Mouse (Mus musculus): Measurements from ENCODE around the gene Gm42688. TPM values are rescaled to one million over a fixed set of nuclear protein-coding genes. Genes with fewer than 3 reads are reported as not detected.

The Gm42688 gene
- total and polyA plus RNA-seq, 3 experiments: 1.2 to 1.6 (median 1.3) TPM

- Histone ChIP-seq H3K4me3 (replicated peaks in 1 of 3; ENCODE audit: low read depth in 2 of 3, low read length in 2 of 3, poor library complexity in 1 of 3) (no peak within 1 kb of the TSS), H3K27ac (ENCODE audit: insufficient read depth, low read depth) (no peak within 1 kb of the TSS), H3K4me1 (ENCODE audit: control insufficient read depth in 1 of 2, insufficient read depth in 2 of 2) (no peaks in the 10 kb centered on the region), H3K79me2 (replicated peaks; ENCODE audit: control insufficient read depth, extremely low read depth, insufficient read depth, poor library complexity, severe bottlenecking) (no peaks in the 10 kb centered on the region), H3K9ac (ENCODE audit: insufficient read depth, low read depth) (no peak within 1 kb of the TSS), H3K36me3 (replicated peaks in 1 of 2; ENCODE audit: control insufficient read depth in 1 of 2, insufficient read depth in 1 of 2, low read length in 1 of 2) (peaks cover 0 to 20% of the 10 kb centered on the region in 2 experiments), H3K4me2 (ENCODE audit: insufficient read depth, low read depth, poor library complexity, severe bottlenecking) (no peak within 1 kb of the TSS), H3K9me3 (replicated peaks; ENCODE audit: low read length) (peaks cover 33% of the 10 kb centered on the region), H3K27me3 (replicated peaks) (no peaks in the 10 kb centered on the region)
- dilution Hi-C loops (cut with MboI; ENCODE audit: extremely low pct_ligation_motif_present, extremely low pct_unique_long_range_greater_than_20kb, low sequenced_read_pairs) (no loop called here), in situ Hi-C loops (cut with MboI; ENCODE audit: low pct_ligation_motif_present, low pct_unique_long_range_greater_than_20kb, low sequenced_read_pairs) (no loop called here)
- no peak for TF ChIP-seq BHLHE40 (IDR thresholded peaks at IDR 0.05; ENCODE audit: low read depth, low read length)
- TF ChIP-seq JUN (IDR thresholded peaks at IDR 0.05; ENCODE audit: insufficient read depth, low read depth, low read length): no peak
- no peak for TF ChIP-seq SIN3A (IDR thresholded peaks at IDR 0.05; ENCODE audit: low read length)
- no peak for TF ChIP-seq MYC (IDR thresholded peaks at IDR 0.05; ENCODE audit: low read depth, low read length)
- TF ChIP-seq ZC3H11A (IDR thresholded peaks at IDR 0.05; ENCODE audit: low read depth, low read length): no peak
- TF ChIP-seq SMC3 (IDR thresholded peaks at IDR 0.05; ENCODE audit: low read depth, low read length): no peak
- no peak for TF ChIP-seq ETS1 (conservative IDR thresholded peaks at IDR 0.05; ENCODE audit: low read depth, low read length)
- TF ChIP-seq POLR2A (IDR thresholded peaks at IDR 0.05; ENCODE audit: low read depth, low read length): no peak
- TF ChIP-seq E2F4 (IDR thresholded peaks at IDR 0.05; ENCODE audit: insufficient replicate concordance, low read depth, low read length): no peak
- TF ChIP-seq UBTF (IDR thresholded peaks at IDR 0.05; ENCODE audit: low read depth, low read length): no peak
- no peak for TF ChIP-seq JUND (conservative IDR thresholded peaks at IDR 0.05; ENCODE audit: low read depth, low read length)
- TF ChIP-seq TBP (conservative IDR thresholded peaks at IDR 0.05; ENCODE audit: low read depth, low read length): no peak
- TF ChIP-seq RCOR1 (conservative IDR thresholded peaks at IDR 0.05; ENCODE audit: low read depth, low read length): no peak
- TF ChIP-seq ZKSCAN1 (IDR thresholded peaks at IDR 0.05; ENCODE audit: borderline replicate concordance, low read depth, low read length): no peak
- no peak for TF ChIP-seq MAZ (IDR thresholded peaks at IDR 0.05; ENCODE audit: low read depth, low read length)
- no peak for TF ChIP-seq NRF1 (IDR thresholded peaks at IDR 0.05; ENCODE audit: low read depth, low read length)
- no peak for TF ChIP-seq EP300 (IDR thresholded peaks at IDR 0.05; ENCODE audit: low read length)
- TF ChIP-seq PAX5 (IDR thresholded peaks at IDR 0.05; ENCODE audit: low read length): no peak
- no peak for TF ChIP-seq ZNF384 (IDR thresholded peaks at IDR 0.05; ENCODE audit: low read depth, low read length)
- DNase-seq (ENCODE audit: extremely low read depth): no peak
Measured at GRCm38 (mm10) chr6:83070247-83070310, 31.3 kb upstream of the Gm42688 start, which contains the start of gene Tlx2. Gene Tlx2, minus strand, starts transcription at chr6:83070293.

- Histone ChIP-seq H3K27ac (ENCODE audit: insufficient read depth, low read depth) (no peak overlapping the region), H3K79me2 (replicated peaks; ENCODE audit: control insufficient read depth, extremely low read depth, insufficient read depth, poor library complexity, severe bottlenecking) (no peaks in the 10 kb centered on the region), H3K9me3 (replicated peaks; ENCODE audit: low read length) (peaks cover 33% of the 10 kb centered on the region), H3K36me3 (replicated peaks in 1 of 2; ENCODE audit: control insufficient read depth in 1 of 2, insufficient read depth in 1 of 2, low read length in 1 of 2) (peaks cover 0 to 18% of the 10 kb centered on the region in 2 experiments), H3K9ac (ENCODE audit: insufficient read depth, low read depth) (no peak overlapping the region), H3K4me1 (ENCODE audit: control insufficient read depth in 1 of 2, insufficient read depth in 2 of 2) (no peaks in the 10 kb centered on the region), H3K4me3 (replicated peaks in 1 of 3; ENCODE audit: low read depth in 2 of 3, low read length in 2 of 3, poor library complexity in 1 of 3) (no peak overlapping the region), H3K27me3 (replicated peaks) (no peaks in the 10 kb centered on the region), H3K4me2 (ENCODE audit: insufficient read depth, low read depth, poor library complexity, severe bottlenecking) (no peak overlapping the region)
- no peak for DNase-seq (ENCODE audit: extremely low read depth)
- TF ChIP-seq ZC3H11A (IDR thresholded peaks at IDR 0.05; ENCODE audit: low read depth, low read length): no peak
- TF ChIP-seq RCOR1 (conservative IDR thresholded peaks at IDR 0.05; ENCODE audit: low read depth, low read length): no peak
- no peak for TF ChIP-seq SMC3 (IDR thresholded peaks at IDR 0.05; ENCODE audit: low read depth, low read length)
- TF ChIP-seq MAZ (IDR thresholded peaks at IDR 0.05; ENCODE audit: low read depth, low read length): no peak
- TF ChIP-seq BHLHE40 (IDR thresholded peaks at IDR 0.05; ENCODE audit: low read depth, low read length): no peak
- TF ChIP-seq POLR2A (IDR thresholded peaks at IDR 0.05; ENCODE audit: low read depth, low read length): no peak
- TF ChIP-seq GABPA (IDR thresholded peaks at IDR 0.05; ENCODE audit: insufficient replicate concordance, low read depth, low read length): no peak
- TF ChIP-seq SIN3A (IDR thresholded peaks at IDR 0.05; ENCODE audit: low read length): no peak
- in situ Hi-C loops (cut with MboI; ENCODE audit: low pct_ligation_motif_present, low pct_unique_long_range_greater_than_20kb, low sequenced_read_pairs): no loop called here
- dilution Hi-C loops (cut with MboI; ENCODE audit: extremely low pct_ligation_motif_present, extremely low pct_unique_long_range_greater_than_20kb, low sequenced_read_pairs): no loop called here
Measured at GRCm38 (mm10) chr6:83070311-83071219, 30.9 kb upstream of the Gm42688 start.
